Mouse (Mus musculus) layer of hippocampus, adult 9-10 months (tissue): ENCODE measurements at regions not wholly inside any gene's neighbourhood (a gene's known extent, or its start where the extent isn't known, plus 50 kb on each side); places are given as distances from the start of the nearest gene placed in this dataset.
"Not testable (repeated sequence)": the region's sequence is repeated elsewhere in the genome, so short reads cannot be mapped to it uniquely, and the experiment has no call there.

Experiments
- DNase-seq: peaks from one replicate; pipeline ENCODE4 v3.0.0; 2022; ENCODE audit warnings: low spot score

GRCm38 (mm10) chr10:9462361-9462760 lies 212.6 kb downstream of the Samd5 start:
- peak; percentile 43 for DNase-seq

- no peak for DNase-seq
Measured at GRCm38 (mm10) chr10:9459145-9459544, 215.9 kb downstream of the Samd5 start.

DNA sequence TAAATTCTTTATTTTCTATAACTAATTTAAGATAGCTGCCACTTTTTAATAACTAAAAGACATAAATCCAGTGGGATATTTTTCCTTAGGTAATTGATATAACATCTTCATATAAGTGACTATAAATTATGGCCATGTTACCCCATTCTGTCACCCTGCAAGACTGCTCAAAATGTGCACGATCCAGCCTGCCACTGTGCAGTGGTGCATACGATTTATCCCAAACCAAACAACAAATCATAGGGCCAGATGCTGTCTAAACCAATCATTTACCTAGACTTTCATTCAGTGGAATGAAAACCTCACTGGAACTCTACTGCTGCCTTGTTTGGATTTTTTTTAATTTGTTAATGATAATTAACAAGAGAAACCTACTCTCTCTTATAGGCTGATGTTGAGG lies 216.5 kb downstream of the Samd5 start:
- no peak for DNase-seq

DNA sequence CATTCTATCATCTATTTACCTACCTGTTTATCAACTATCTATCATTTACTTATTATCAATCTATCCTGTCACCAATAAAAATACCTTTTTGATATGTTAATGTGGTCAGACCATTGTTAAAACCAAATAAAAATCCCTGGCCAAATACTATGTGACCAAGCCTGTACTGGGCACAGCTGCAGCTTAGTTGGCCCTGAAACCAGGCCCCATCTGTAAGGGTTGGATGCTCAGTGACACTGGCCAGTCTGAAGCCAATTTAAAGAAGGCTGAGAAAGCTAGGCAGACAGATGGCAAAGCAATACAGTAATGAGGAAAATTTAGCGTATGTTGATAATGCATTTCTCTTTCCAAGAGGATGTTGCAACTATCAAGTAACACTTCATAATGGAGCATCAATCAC lies 217.8 kb downstream of the Samd5 start:
- DNase-seq, result no peak

DNA sequence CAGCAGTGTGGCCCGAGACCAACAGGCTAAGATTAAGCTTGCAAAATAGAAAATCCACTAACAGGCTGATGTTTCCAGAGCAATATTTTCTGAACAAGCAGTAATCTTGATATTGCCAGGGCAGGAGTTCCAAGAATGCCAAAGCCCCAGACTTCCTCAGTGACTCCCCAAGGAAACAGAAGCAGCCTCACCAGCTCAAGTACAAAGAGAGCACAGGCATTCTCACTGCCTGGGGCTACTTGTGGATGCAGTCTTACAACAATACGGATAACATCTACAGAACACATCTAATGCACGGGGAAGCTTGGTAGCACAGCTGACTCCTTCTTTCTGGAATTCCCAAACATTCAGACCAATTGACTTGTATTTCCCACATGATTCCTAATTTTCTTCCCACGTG lies 235.9 kb downstream of the Samd5 start:
- DNase-seq, result no peak

DNA sequence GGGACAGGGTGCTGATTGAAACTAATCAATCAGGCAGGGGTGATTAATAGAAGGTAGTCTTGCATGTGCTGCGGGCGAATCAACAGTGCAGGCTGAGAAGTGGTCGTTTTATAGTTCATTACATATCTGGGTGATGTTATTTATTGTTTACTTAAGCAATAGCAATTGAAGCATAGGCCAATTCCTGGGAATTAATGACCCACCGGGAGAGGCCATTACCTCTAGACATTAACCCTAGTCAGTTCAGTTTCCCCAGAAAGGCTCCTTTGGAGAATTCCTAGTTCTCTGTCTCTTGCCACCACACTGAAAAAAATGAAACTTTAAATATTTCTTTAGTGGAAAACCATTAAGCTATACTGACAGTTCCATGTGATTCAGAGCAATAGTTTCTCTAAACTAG lies 236.6 kb downstream of the Samd5 start:
- no peak for DNase-seq

DNA sequence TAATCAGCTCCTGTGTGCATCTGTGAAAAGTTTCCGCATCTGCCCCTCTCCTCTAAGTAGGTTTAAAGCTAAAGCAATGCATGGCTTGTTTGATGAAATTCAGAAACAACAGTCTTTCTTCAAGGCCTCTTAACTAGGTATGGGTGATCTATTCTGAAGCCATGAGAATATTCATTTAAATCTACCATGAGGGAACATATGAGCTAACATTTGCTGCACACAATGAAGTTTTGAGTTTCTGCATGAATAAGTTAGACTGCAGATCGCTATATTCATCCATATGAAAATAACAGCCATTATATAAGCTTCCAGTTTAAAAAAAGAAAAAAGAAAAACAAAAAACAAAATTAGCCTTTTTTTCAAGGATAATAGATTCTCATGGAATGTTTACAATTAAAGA lies 245.9 kb downstream of the Samd5 start:
- DNase-seq, result no peak

DNA sequence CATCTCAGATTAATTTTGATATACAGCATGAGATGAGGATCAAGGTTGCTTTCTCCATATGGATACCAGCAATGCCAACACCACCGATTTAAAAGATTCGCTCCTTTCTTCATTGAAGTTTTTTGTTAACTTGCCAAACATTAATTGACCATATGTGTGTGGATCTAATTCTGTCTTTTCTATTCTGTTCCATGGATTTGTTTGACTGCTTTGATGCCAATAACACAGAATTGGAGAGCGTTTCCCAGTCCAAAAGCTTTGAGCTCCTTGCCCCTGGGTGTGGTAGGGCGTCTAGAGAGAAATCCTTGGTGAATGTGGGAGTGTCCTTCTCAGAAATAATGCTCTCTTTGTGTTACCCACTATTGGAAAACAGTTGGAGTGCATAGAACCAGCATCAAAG lies 254.3 kb downstream of the Samd5 start:
- DNase-seq, result no peak

DNA sequence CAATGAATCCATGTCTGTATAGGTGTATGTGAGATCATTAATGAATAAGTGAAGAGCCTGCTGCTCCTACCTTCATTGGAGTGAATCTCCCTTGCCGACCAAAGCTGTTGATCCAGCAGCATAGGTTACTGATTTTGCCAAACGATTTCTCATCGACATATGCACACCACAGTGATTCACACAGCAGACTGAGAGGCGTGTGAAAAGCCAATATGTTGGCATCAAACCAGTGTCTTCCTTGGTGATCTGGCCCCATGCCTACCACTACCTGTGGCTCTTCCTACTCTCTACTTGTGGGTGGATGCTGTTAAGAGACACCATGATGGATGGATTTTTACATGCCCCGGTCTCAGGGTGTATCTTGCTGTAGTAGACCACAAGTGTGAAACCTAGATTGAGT lies 258.3 kb downstream of the Samd5 start:
- no peak for DNase-seq

DNA sequence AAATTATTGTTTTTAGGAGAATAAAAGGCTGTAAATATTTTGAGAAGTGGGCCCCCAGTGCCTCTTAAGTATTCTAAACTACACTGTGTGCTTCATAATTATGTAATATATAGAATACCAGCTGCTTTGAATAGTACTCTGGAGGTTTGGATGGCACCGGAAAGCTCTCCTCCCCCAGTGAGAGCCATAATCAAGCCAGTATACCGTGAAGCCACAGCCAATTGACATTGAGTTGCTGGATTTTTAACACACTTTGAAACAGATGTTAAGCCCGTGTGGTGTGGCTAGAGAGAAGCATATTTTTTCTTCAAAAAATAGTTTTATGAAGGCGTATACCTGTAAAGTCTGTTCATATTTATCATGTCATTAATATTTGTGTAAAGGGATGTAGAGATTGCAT lies 268.9 kb downstream of the Samd5 start:
- no peak for DNase-seq

DNA sequence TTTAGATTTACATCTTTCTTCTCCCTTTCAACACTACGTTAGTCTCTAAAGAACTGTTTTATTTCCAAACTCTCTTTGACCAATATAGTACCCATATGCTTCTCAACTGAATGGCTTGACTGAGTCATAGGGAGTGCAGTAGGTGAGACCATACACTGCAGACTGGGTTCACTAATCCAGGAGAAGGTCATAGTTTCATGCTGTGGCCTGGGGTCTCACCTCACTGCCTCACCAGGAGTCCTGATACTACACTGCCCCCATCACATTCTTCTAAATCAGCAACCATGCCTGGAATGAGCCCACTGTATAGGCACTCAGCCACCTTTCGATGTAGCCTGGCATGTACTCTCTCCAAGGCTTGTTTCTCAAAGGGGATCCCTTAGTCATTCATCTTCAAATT lies 269.6 kb downstream of the Samd5 start:
- no peak for DNase-seq

- DNase-seq, result no peak
Measured at GRCm38 (mm10) chr10:9404963-9405362, 270.0 kb downstream of the Samd5 start.

GRCm38 (mm10) chr10:9400911-9401617 lies 273.9 kb downstream of the Samd5 start:
- no peak for DNase-seq

DNA sequence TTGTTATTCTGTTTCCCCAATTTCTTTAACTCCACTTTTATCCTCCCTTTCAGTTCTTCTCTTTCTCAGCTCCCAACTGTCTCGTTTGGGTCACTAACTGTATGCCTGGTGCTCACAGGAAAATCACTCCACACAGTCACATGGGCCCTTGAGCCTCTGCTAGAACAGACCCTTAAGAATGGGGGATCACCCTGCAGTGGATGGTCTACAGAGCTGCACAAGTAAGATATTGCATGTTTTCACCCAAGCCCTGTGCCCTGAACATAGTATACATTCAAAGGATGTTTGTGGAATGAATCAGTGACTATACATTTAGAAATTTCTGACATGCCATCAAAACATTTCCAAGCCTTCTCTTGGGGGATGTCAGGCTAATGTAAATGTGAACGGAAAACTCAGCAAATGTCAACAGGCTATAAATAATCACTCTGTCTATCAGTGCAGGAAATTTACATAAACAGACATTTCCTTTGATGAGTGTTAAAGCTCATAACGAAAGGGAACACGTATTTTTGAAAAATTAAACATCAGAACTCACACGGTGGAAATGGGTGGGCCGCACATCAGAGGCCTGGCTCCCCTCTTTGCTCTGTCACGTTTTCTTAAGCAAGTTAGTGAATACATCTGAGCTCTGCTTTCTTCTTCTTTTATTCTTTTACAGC lies 297.4 kb downstream of the Samd5 start:
- no peak for DNase-seq

GRCm38 (mm10) chr10:9362306-9362865 lies 312.6 kb downstream of the Samd5 start:
- DNase-seq, result no peak

- DNase-seq, result no peak
Measured at GRCm38 (mm10) chr10:9338207-9338801, 336.7 kb downstream of the Samd5 start.

- DNase-seq, result no peak
Measured at GRCm38 (mm10) chr10:9334245-9334845, 340.7 kb downstream of the Samd5 start.

DNA sequence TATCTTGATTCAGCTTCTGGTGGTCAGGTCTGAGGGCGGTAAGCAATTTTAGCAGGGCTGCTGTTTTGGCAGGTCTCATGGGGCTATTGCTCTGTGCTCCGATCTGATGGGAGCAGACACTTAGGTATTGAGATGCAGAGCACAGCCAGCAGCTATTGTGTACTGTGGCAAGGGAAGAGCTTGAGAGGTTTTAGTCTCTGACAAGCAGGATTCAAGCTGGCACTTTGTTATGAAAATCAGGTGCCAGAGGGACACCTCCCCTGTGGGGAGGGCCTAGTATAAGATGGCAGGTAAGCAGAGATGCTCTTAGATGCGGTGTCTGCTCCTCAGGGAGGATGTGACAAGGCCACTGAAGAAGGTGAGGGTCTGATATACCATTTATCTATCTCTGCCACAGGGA lies 343.3 kb downstream of the Samd5 start:
- DNase-seq, result no peak

DNA sequence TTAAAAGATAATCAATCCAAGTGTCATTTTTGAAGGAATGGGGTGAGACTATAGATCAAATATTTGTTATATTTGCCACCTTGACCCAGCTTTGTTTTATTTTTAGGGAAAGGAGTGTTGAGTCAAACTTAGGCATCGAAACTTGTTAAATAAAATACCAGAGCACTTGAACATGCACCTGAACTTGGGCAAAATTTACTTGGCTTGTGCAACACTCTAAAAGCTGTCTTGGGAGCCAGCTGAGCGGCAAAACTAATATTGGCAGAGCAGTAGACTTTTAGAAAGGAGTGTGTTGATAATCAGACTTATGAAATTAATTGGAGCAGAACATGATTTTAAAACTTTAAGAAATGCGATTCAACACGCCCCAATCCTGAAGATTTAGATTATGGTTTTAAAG lies 346.7 kb downstream of the Samd5 start:
- DNase-seq, result no peak

DNA sequence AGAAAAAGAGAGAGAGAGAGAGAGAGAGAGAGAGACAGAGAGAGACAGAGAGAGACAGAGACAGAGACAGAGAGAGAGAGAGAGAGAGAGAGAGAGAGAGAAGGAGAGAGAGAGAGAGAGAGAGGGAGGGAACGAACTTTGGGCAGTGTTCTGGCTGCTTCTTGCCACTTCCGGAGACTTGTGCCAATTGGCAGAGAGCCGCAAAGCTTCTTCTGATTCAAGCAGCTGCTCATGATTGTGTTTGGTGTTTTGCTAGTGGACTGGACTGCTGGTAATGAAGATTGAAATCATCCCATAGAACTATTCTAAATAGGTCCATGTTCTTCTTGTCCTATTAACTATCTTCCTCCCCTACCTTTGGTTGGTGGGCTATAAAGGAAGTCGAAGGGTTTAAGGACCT lies 347.1 kb downstream of the Samd5 start:
- DNase-seq, result not testable (repeated sequence)

GRCm38 (mm10) chr10:9312326-9312725 lies 362.7 kb downstream of the Samd5 start:
- DNase-seq, result no peak

DNA sequence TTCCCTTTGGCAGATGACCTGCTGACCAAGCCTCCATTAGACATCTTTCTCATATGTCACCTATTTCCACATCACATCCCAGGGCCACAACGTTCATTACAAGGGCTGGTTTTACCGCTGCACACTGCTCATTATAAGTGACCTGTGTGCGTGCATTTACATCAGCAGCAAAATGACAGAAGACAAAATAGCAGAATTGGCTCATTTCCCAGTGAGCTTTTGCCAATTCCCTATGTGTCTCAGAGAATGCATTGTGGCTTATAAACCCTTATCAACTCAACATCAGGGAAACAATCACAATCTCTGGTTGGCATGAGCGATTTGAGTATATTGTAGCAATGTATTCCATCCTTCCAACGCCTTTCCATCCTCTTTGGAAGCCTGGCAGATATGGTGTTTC lies 364.7 kb downstream of the Samd5 start:
- no peak for DNase-seq

GRCm38 (mm10) chr10:9296055-9296454 lies 379.0 kb downstream of the Samd5 start:
- DNase-seq, result no peak
